38 mouse cellular contexts compared by ENCODE assay signal in the genomic region with DNA sequence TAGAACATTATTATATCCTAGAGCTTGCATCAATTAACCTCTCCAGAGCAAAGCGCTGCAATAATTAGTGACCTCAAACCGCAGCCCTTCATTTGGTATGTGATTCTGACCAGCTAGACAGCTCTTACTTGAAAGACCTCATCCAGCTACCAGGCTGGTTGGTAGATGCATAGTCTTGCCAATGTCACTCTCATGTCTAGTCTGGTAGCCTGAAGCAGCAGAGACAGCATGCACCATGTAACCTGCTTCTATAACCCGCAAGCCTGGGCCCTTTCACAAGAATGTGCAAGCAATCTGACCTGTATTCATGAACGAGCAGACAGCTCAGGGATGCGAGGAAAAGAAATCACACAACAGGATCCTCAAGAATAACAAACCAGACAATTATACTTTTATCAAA. TPM values are rescaled to one million over a fixed set of nuclear protein-coding genes. Genes with fewer than 3 reads are reported as not detected.
"Had no signal": no experiment of that assay in that cellular context is flagged by ENCODE, and none has a peak within 500 bp of the region (broad histone marks: within the 10 kb centered on the region; RNA-seq: fewer than 3 reads in every experiment).

No protein-coding gene starts in this region.

- H3K36me3 ChIP-seq: limb, embryonic 10.5 days; limb, embryonic 12.5 days; limb, embryonic 13.5 days; limb, embryonic 15.5 days; liver, embryonic 12.5 days; liver, embryonic 13.5 days; liver, embryonic 15.5 days; lung, embryonic 15.5 days; midbrain, embryonic 10.5 days; midbrain, embryonic 12.5 days; midbrain, embryonic 13.5 days; midbrain, embryonic 15.5 days had no signal

- H3K27me3 ChIP-seq: limb, embryonic 12.5 days; limb, embryonic 13.5 days; limb, embryonic 15.5 days; liver, embryonic 12.5 days; liver, embryonic 13.5 days; liver, embryonic 15.5 days; lung, embryonic 15.5 days; megakaryocyte, embryonic 14.5 days; midbrain, embryonic 12.5 days; midbrain, embryonic 13.5 days; midbrain, embryonic 15.5 days had no signal

- H3K27ac ChIP-seq: left cerebral cortex, adult 2 months; limb, embryonic 10.5 days; limb, embryonic 12.5 days; limb, embryonic 13.5 days; limb, embryonic 15.5 days; liver, embryonic 12.5 days; liver, embryonic 13.5 days; liver, embryonic 14.5 days; liver, embryonic 15.5 days; lung, embryonic 15.5 days; macrophage; midbrain, embryonic 10.5 days; midbrain, embryonic 12.5 days; midbrain, embryonic 13.5 days; midbrain, embryonic 15.5 days had no signal

- DNase-seq: left cerebral cortex, postnatal 4 days; liver; liver, embryonic 13.5 days; liver, postnatal 0 days; lung, adult 18-20 months; lung, adult 2 months; lung, embryonic 14.5 days; lung, postnatal 10 days; lung, postnatal 14 days; lung, postnatal 36 days; lung, postnatal 4 days had no signal

- H3K9me3 ChIP-seq: limb, embryonic 10.5 days; limb, embryonic 15.5 days; liver, embryonic 15.5 days; lung, embryonic 15.5 days; midbrain, embryonic 15.5 days had no signal

- H3K4me2 ChIP-seq: limb, embryonic 12.5 days; limb, embryonic 13.5 days; limb, embryonic 15.5 days; liver, embryonic 11.5 days; liver, embryonic 12.5 days; liver, embryonic 13.5 days; liver, embryonic 15.5 days; lung, embryonic 14.5 days; lung, embryonic 15.5 days; midbrain, embryonic 11.5 days; midbrain, embryonic 12.5 days; midbrain, embryonic 13.5 days; midbrain, embryonic 15.5 days had no signal

- H3K9ac ChIP-seq: limb, embryonic 12.5 days; limb, embryonic 13.5 days; limb, embryonic 15.5 days; liver, embryonic 12.5 days; liver, embryonic 13.5 days; liver, embryonic 14.5 days; liver, embryonic 15.5 days; liver, postnatal 0 days; lung, embryonic 14.5 days; lung, embryonic 15.5 days; midbrain, embryonic 12.5 days; midbrain, embryonic 13.5 days; midbrain, embryonic 15.5 days had no signal

- ATAC-seq: liver, embryonic 12.5 days; liver, postnatal 0 days; lung, postnatal 0 days; midbrain, embryonic 13.5 days; midbrain, embryonic 15.5 days; midbrain, embryonic 16.5 days had no signal

- H3K4me1 ChIP-seq: limb, embryonic 10.5 days; limb, embryonic 12.5 days; limb, embryonic 13.5 days; limb, embryonic 15.5 days; liver, embryonic 12.5 days; liver, embryonic 13.5 days; liver, embryonic 15.5 days; lung, embryonic 15.5 days; megakaryocyte, embryonic 14.5 days; midbrain, embryonic 10.5 days; midbrain, embryonic 12.5 days; midbrain, embryonic 13.5 days; midbrain, embryonic 15.5 days had no signal

- H3K4me3 ChIP-seq: left cerebral cortex, adult 2 months; limb, embryonic 10.5 days; limb, embryonic 12.5 days; limb, embryonic 13.5 days; limb, embryonic 15.5 days; liver, embryonic 12.5 days; liver, embryonic 13.5 days; liver, embryonic 15.5 days; lung, embryonic 15.5 days; megakaryocyte, embryonic 14.5 days; midbrain, embryonic 10.5 days; midbrain, embryonic 12.5 days; midbrain, embryonic 13.5 days; midbrain, embryonic 15.5 days; myocyte had no signal

RNA-seq across cellular contexts. Expression of a gene that starts 19.6 kb away (rescaled TPM):
- total RNA-seq: liver, adult 2 months; megakaryocyte progenitor cell, adult 5-6 weeks; megakaryocyte, adult 5-6 weeks; megakaryocyte-erythroid progenitor cell, adult 5-6 weeks; monocyte, adult 5-6 weeks had no signal
- polyA plus RNA-seq: limb, embryonic 10.5 days; limb, embryonic 11.5 days; liver, adult 2 months; liver, embryonic 12.5 days; liver, embryonic 13.5 days; liver, embryonic 14.5 days; liver, embryonic 15.5 days; liver, embryonic 16.5 days; liver, postnatal 0 days; lung, adult 2 months; lung, postnatal 0 days; macrophage; myocyte had no signal
